ENCODE assay signal across 17 mouse cellular contexts in the genomic region with DNA sequence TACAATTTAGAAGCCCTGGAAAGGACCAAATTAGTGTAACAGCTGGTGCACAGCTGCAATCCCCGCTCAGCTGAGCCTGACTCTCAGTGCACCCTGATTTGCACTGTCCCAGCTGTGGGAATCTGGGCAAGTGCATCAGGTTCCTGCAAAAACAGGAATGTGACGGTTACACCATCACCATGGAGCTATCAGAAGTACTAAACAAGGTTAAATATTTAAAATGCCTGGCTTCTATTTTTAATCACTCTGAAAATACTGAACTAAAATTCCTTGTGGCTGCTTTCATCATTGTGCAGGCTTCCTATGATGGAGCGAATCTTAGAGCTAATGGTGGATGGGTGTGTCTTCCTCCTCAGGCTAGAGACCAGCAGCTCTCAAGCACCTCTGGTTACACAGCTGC. TPM values are rescaled to one million over a fixed set of nuclear protein-coding genes. Genes with fewer than 3 reads are reported as not detected.
DNase-seq lines count a peak whose midpoint lies in the region; ATAC-seq lines count a peak whose summit lies in the region.
"Had no signal": no experiment of that assay in that cellular context is flagged by ENCODE, and none has a peak within 500 bp of the region (broad histone marks: within the 10 kb centered on the region; RNA-seq: fewer than 3 reads in every experiment).

No protein-coding gene starts in this region.

- peak; percentile 24 for DNase-seq in kidney, postnatal 14 days
- peak; percentile 63 to 80 for DNase-seq in heart, adult 9 months (ENCODE audit: low spot score in 2 of 2)
- DNase-seq in heart, postnatal 4 days = peak; percentile 58
- DNase-seq in skeletal muscle tissue, adult 2 months (ENCODE audit: low read depth, low spot score) = peak; percentile 34
- no peak for DNase-seq in frontal cortex, postnatal 14 days (ENCODE audit: low spot score in 2 of 2)
- DNase-seq in layer of hippocampus, adult 9-10 months (ENCODE audit: low spot score) = no peak
- no peak for DNase-seq in thymus, postnatal 10 days (ENCODE audit: low spot score in 2 of 2)
- DNase-seq: cerebellum, postnatal 25 days; forebrain, postnatal 0 days; kidney, adult 8-10 months; layer of hippocampus, postnatal 36 days; liver, embryonic 13.5 days; retina, postnatal 1 day; thymus, postnatal 25 days had no signal

- no peaks in the 10 kb centered on the region for H3K9me3 ChIP-seq in kidney, embryonic 14.5 days (ENCODE audit: control insufficient read depth, low read length)
- H3K9me3 ChIP-seq: embryonic facial prominence, embryonic 15.5 days; hindbrain, embryonic 15.5 days; liver, embryonic 13.5 days had no signal

- no peak overlapping the region for H3K27ac ChIP-seq in kidney, embryonic 14.5 days (ENCODE audit: low read depth, low read length)
- H3K27ac ChIP-seq: embryonic facial prominence, embryonic 15.5 days; hindbrain, embryonic 15.5 days had no signal

- H3K36me3 ChIP-seq in kidney, embryonic 14.5 days (ENCODE audit: control insufficient read depth, insufficient read depth, low read length) = no peaks in the 10 kb centered on the region
- H3K36me3 ChIP-seq: embryonic facial prominence, embryonic 15.5 days; hindbrain, embryonic 15.5 days; liver, embryonic 13.5 days had no signal

- WGBS in kidney, embryonic 14.5 days = 64% methylated on average over 3 of the region's 3 CpGs

- no peak overlapping the region for H3K4me3 ChIP-seq in kidney, embryonic 14.5 days (ENCODE audit: low read length)
- H3K4me3 ChIP-seq: embryonic facial prominence, embryonic 15.5 days; hindbrain, embryonic 15.5 days; liver, embryonic 13.5 days had no signal

- H3K4me1 ChIP-seq in kidney, embryonic 14.5 days (ENCODE audit: control insufficient read depth, insufficient read depth, low read length) = peaks cover 25% of the 10 kb centered on the region

- no peak overlapping the region for H3K9ac ChIP-seq in kidney, embryonic 14.5 days (ENCODE audit: low read depth, low read length)
- H3K9ac ChIP-seq: embryonic facial prominence, embryonic 15.5 days; forebrain, postnatal 0 days; hindbrain, embryonic 15.5 days; liver, embryonic 13.5 days had no signal

- no peaks in the 10 kb centered on the region for H3K27me3 ChIP-seq in kidney, embryonic 14.5 days (ENCODE audit: control insufficient read depth, insufficient read depth, low read length)
- H3K27me3 ChIP-seq: embryonic facial prominence, embryonic 15.5 days; hindbrain, embryonic 15.5 days; liver, embryonic 13.5 days had no signal

- H3K4me2 ChIP-seq in kidney, embryonic 14.5 days (replicated peaks; ENCODE audit: low read depth, low read length) = no peak overlapping the region
- H3K4me2 ChIP-seq: embryonic facial prominence, embryonic 15.5 days; hindbrain, embryonic 15.5 days; liver, embryonic 13.5 days had no signal

- no peak for ATAC-seq in kidney, embryonic 14.5 days (ENCODE audit: low FRiP score, low TSS enrichment)
- ATAC-seq: forebrain, postnatal 0 days had no signal

RNA-seq across cellular contexts. Expression of gene Arhgap21, which starts 29.3 kb away (rescaled TPM):
- 14.4 and 15.9 TPM in 2 replicates for polyA plus RNA-seq in kidney, embryonic 14.5 days (2014; fragmentation: Nextera tagmentation; extraction: Ambion mirVana)
- 100 to 1,000 TPM; 138 to 140 TPM for total RNA-seq in heart, postnatal 4 days (2021)

Comparison
In these comparisons a context has a peak if more than half of its experiments do, and no peak if none do; other contexts are left out.
1. DNase-seq: peak in kidney, postnatal 14 days (single experiment), heart, adult 9 months (2 of 2), heart, postnatal 4 days (single experiment) and skeletal muscle tissue, adult 2 months (single experiment); none in frontal cortex, postnatal 14 days (0 of 2), layer of hippocampus, adult 9-10 months (single experiment) and thymus, postnatal 10 days (0 of 2).